Mouse (Mus musculus) cerebellum, adult 9-11 months (tissue): ENCODE measurements around the gene Vpreb2.
"Not testable (repeated sequence)": the region's sequence is repeated elsewhere in the genome, so short reads cannot be mapped to it uniquely, and the experiment has no call there.

Experiments used
- DNase-seq: peaks from one replicate; pipeline ENCODE4 v3.0.0; 2022

The Vpreb2 gene

GRCm38 (mm10) chr16:17999668-18000067 is 19.4 kb downstream of the Vpreb2 start:
- DNase-seq, result no peak

GRCm38 (mm10) chr16:18004589-18004988 is 24.4 kb downstream of the Vpreb2 start:
- DNase-seq, result no peak

- no peak for DNase-seq
These were observed 26.9 kb downstream of the Vpreb2 start for GRCm38 (mm10) chr16:18007083-18007482.

GRCm38 (mm10) chr16:18011101-18011500 is 30.9 kb downstream of the Vpreb2 start:
- no peak for DNase-seq

- DNase-seq, result not testable (repeated sequence)
These were observed 36.3 kb downstream of the Vpreb2 start for GRCm38 (mm10) chr16:18016482-18016881.

GRCm38 (mm10) chr16:18022780-18023557 is 42.7 kb downstream of the Vpreb2 start:
- no peak for DNase-seq

- DNase-seq, result no peak
These were observed 47.1 kb downstream of the Vpreb2 start for GRCm38 (mm10) chr16:18027371-18027770.
